Mouse (Mus musculus) urinary bladder, postnatal 14 days (tissue): ENCODE results near the gene Cacna1g.
A peak's percentile ranks its signal among the peaks of the same experiment; 100 is the strongest.
"Not testable (repeated sequence)": the region's sequence is repeated elsewhere in the genome, so short reads cannot be mapped to it uniquely, and the experiment has no call there.

Experiments
- DNase-seq: peaks from one replicate; pipeline ENCODE4 v3.0.0; 2021; ENCODE audit warnings: low spot score

The Cacna1g gene

GRCm38 (mm10) chr11:94403757-94404156 is 70.2 kb downstream of the Cacna1g start:
- DNase-seq = no peak

GRCm38 (mm10) chr11:94402731-94403130 is 71.3 kb downstream of the Cacna1g start:
- no peak for DNase-seq

- DNase-seq = not testable (repeated sequence)
These were observed 72.0 kb downstream of the Cacna1g start for GRCm38 (mm10) chr11:94402029-94402428.

GRCm38 (mm10) chr11:94400996-94401395 is 73.0 kb downstream of the Cacna1g start:
- DNase-seq = no peak

- DNase-seq = no peak
These were observed 79.9 kb downstream of the Cacna1g start for GRCm38 (mm10) chr11:94394107-94394506.

- DNase-seq = not testable (repeated sequence)
These were observed 80.5 kb downstream of the Cacna1g start for GRCm38 (mm10) chr11:94393490-94393889.

GRCm38 (mm10) chr11:94392672-94393109 is 81.3 kb downstream of the Cacna1g start, which contains the start of gene Abcc3:
TSS of gene Abcc3 (minus strand) at chr11:94392997.
- peak; percentile 86 for DNase-seq

- peak; percentile 43 for DNase-seq
These were observed 82.3 kb downstream of the Cacna1g start for GRCm38 (mm10) chr11:94391661-94392060.

- DNase-seq = no peak
These were observed 83.2 kb downstream of the Cacna1g start for GRCm38 (mm10) chr11:94390825-94391224.

GRCm38 (mm10) chr11:94389724-94390396 is 84.1 kb downstream of the Cacna1g start:
- no peak for DNase-seq

GRCm38 (mm10) chr11:94389021-94389420 is 85.0 kb downstream of the Cacna1g start:
- no peak for DNase-seq

GRCm38 (mm10) chr11:94387756-94388155 is 86.2 kb downstream of the Cacna1g start:
- no peak for DNase-seq

GRCm38 (mm10) chr11:94385977-94386771 is 87.8 kb downstream of the Cacna1g start:
- peak; percentile 44 for DNase-seq

- no peak for DNase-seq
These were observed 94.3 kb downstream of the Cacna1g start for GRCm38 (mm10) chr11:94379736-94380135.

- DNase-seq = no peak
These were observed 94.9 kb downstream of the Cacna1g start for GRCm38 (mm10) chr11:94379061-94379460.

GRCm38 (mm10) chr11:94374276-94374948 is 99.6 kb downstream of the Cacna1g start:
- DNase-seq = no peak

- peak; percentile 67 for DNase-seq
These were observed 103.2 kb downstream of the Cacna1g start for GRCm38 (mm10) chr11:94370809-94371208.

GRCm38 (mm10) chr11:94369981-94370380 is 104.0 kb downstream of the Cacna1g start:
- no peak for DNase-seq

GRCm38 (mm10) chr11:94365340-94365739 is 108.7 kb downstream of the Cacna1g start:
- DNase-seq = peak; percentile 67

- peak; percentile 86 for DNase-seq
These were observed 110.3 kb downstream of the Cacna1g start for GRCm38 (mm10) chr11:94363690-94364089.

- DNase-seq = no peak
These were observed 111.9 kb downstream of the Cacna1g start for GRCm38 (mm10) chr11:94362101-94362500.

- no peak for DNase-seq
These were observed 112.7 kb downstream of the Cacna1g start for GRCm38 (mm10) chr11:94361166-94361870.
